Mouse (Mus musculus): ENCODE data around the gene Tecpr1. TPM values are rescaled to one million over a fixed set of nuclear protein-coding genes. Genes with fewer than 3 reads are reported as not detected.

Gene Tecpr1
- total and polyA plus RNA-seq, 3 experiments, result 2.8 to 6.2 (median 6.0) TPM

DNA sequence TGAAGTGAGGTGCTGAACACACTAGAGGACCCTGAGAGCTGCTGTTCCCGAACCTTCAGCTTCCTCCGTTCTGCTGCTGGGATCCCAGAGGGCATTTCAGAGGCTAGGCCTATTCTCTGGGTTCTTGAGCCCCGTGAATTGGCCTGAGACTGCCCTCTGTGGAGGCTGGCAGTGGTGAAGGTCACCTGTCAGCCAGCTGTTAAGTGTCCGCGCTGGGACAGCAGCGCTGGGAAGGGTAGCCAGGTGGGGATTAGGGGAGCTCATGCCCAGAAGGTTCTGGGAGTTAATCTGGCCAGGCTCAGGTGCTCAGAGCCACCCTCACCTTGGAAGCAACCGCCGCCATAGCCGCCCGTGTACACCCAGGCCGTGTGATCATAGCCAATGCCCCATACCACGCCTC, 19.1 kb downstream of the Tecpr1 start:
- Histone ChIP-seq H3K79me2 (replicated peaks; ENCODE audit: control insufficient read depth, extremely low read depth, insufficient read depth, poor library complexity, severe bottlenecking) (no peaks in the 10 kb centered on the region), H3K9ac (ENCODE audit: insufficient read depth, low read depth) (no peak overlapping the region), H3K27me3 (replicated peaks) (no peaks in the 10 kb centered on the region), H3K4me3 (replicated peaks in 1 of 3; ENCODE audit: low read depth in 2 of 3, low read length in 2 of 3, poor library complexity in 1 of 3) (no peak overlapping the region), H3K4me2 (ENCODE audit: insufficient read depth, low read depth, poor library complexity, severe bottlenecking) (no peak overlapping the region), H3K36me3 (replicated peaks in 1 of 2; ENCODE audit: control insufficient read depth in 1 of 2, insufficient read depth in 1 of 2, low read length in 1 of 2) (peaks cover 4 to 76% of the 10 kb centered on the region in 2 experiments), H3K4me1 (ENCODE audit: control insufficient read depth in 1 of 2, insufficient read depth in 2 of 2) (no peaks in the 10 kb centered on the region), H3K27ac (ENCODE audit: insufficient read depth, low read depth) (no peak overlapping the region), H3K9me3 (replicated peaks; ENCODE audit: low read length) (peaks cover 6% of the 10 kb centered on the region)
- dilution Hi-C loops (cut with MboI; ENCODE audit: extremely low pct_ligation_motif_present, extremely low pct_unique_long_range_greater_than_20kb, low sequenced_read_pairs) (no loop called here), in situ Hi-C loops (cut with MboI; ENCODE audit: low pct_ligation_motif_present, low pct_unique_long_range_greater_than_20kb, low sequenced_read_pairs) (loop anchor here (25.0 kb wide), 1 partner anchor 533 kb away; no protein-coding TSS in a partner anchor)
- TF ChIP-seq CTCF (conservative IDR thresholded peaks at IDR 0.05 in 1 of 2, IDR thresholded peaks at IDR 0.05 in 1 of 2; ENCODE audit: low read depth in 2 of 2, low read length in 2 of 2) (no peak), MAZ (IDR thresholded peaks at IDR 0.05; ENCODE audit: low read depth, low read length) (no peak), RCOR1 (conservative IDR thresholded peaks at IDR 0.05; ENCODE audit: low read depth, low read length) (no peak), ETS1 (conservative IDR thresholded peaks at IDR 0.05; ENCODE audit: low read depth, low read length) (no peak), POLR2A (IDR thresholded peaks at IDR 0.05; ENCODE audit: low read depth, low read length) (no peak), MYC (IDR thresholded peaks at IDR 0.05; ENCODE audit: low read depth, low read length) (no peak), CHD1 (IDR thresholded peaks at IDR 0.05; ENCODE audit: low read depth, low read length) (no peak), USF1 (IDR thresholded peaks at IDR 0.05; ENCODE audit: low read depth, low read length) (no peak), ZC3H11A (IDR thresholded peaks at IDR 0.05; ENCODE audit: low read depth, low read length) (no peak), RAD21 (IDR thresholded peaks at IDR 0.05; ENCODE audit: low read depth, low read length) (no peak), IRF4 (IDR thresholded peaks at IDR 0.05; ENCODE audit: low read depth, low read length) (no peak), NRF1 (IDR thresholded peaks at IDR 0.05; ENCODE audit: low read depth, low read length) (no peak), BHLHE40 (IDR thresholded peaks at IDR 0.05; ENCODE audit: low read depth, low read length) (no peak), JUND (conservative IDR thresholded peaks at IDR 0.05; ENCODE audit: low read depth, low read length) (no peak), ZMIZ1 (IDR thresholded peaks at IDR 0.05; ENCODE audit: low read depth, low read length) (no peak), UBTF (IDR thresholded peaks at IDR 0.05; ENCODE audit: low read depth, low read length) (no peak)
- DNase-seq (ENCODE audit: extremely low read depth), result no peak

- Histone ChIP-seq H3K4me1 (ENCODE audit: control insufficient read depth in 1 of 2, insufficient read depth in 2 of 2) (0 out of 4 replicates have a peak, but pooled peaks cover 0 to 2% of the 10 kb centered on the region in 2 experiments), H3K9me3 (replicated peaks; ENCODE audit: low read length) (peaks cover 6% of the 10 kb centered on the region), H3K4me2 (ENCODE audit: insufficient read depth, low read depth, poor library complexity, severe bottlenecking) (no peak overlapping the region), H3K4me3 (replicated peaks in 1 of 3; ENCODE audit: low read depth in 2 of 3, low read length in 2 of 3, poor library complexity in 1 of 3) (no peak overlapping the region), H3K27ac (ENCODE audit: insufficient read depth, low read depth) (no peak overlapping the region), H3K27me3 (replicated peaks) (no peaks in the 10 kb centered on the region), H3K9ac (ENCODE audit: insufficient read depth, low read depth) (no peak overlapping the region), H3K79me2 (replicated peaks; ENCODE audit: control insufficient read depth, extremely low read depth, insufficient read depth, poor library complexity, severe bottlenecking) (no peaks in the 10 kb centered on the region), H3K36me3 (replicated peaks in 1 of 2; ENCODE audit: control insufficient read depth in 1 of 2, insufficient read depth in 1 of 2, low read length in 1 of 2) (peaks cover 4 to 79% of the 10 kb centered on the region in 2 experiments)
- TF ChIP-seq MXI1 (IDR thresholded peaks at IDR 0.05; ENCODE audit: low read depth, low read length) (no peak), JUND (conservative IDR thresholded peaks at IDR 0.05; ENCODE audit: low read depth, low read length) (no peak), PAX5 (IDR thresholded peaks at IDR 0.05; ENCODE audit: low read length) (no peak), KAT2A (IDR thresholded peaks at IDR 0.05; ENCODE audit: insufficient replicate concordance, low read length) (no peak), MAFK (IDR thresholded peaks at IDR 0.05; ENCODE audit: insufficient replicate concordance, low read length) (no peak), ZNF384 (IDR thresholded peaks at IDR 0.05; ENCODE audit: low read depth, low read length) (no peak), BHLHE40 (IDR thresholded peaks at IDR 0.05; ENCODE audit: low read depth, low read length) (no peak), EP300 (IDR thresholded peaks at IDR 0.05; ENCODE audit: low read length) (no peak), CTCF (conservative IDR thresholded peaks at IDR 0.05 in 1 of 2, IDR thresholded peaks at IDR 0.05 in 1 of 2; ENCODE audit: low read depth in 2 of 2, low read length in 2 of 2) (no peak), GABPA (IDR thresholded peaks at IDR 0.05; ENCODE audit: insufficient replicate concordance, low read depth, low read length) (no peak), USF2 (conservative IDR thresholded peaks at IDR 0.05; ENCODE audit: low read depth, low read length) (no peak), ZC3H11A (IDR thresholded peaks at IDR 0.05; ENCODE audit: low read depth, low read length) (no peak), USF1 (IDR thresholded peaks at IDR 0.05; ENCODE audit: low read depth, low read length) (no peak), SIN3A (IDR thresholded peaks at IDR 0.05; ENCODE audit: low read length) (no peak), NRF1 (IDR thresholded peaks at IDR 0.05; ENCODE audit: low read depth, low read length) (no peak)
- dilution Hi-C loops (cut with MboI; ENCODE audit: extremely low pct_ligation_motif_present, extremely low pct_unique_long_range_greater_than_20kb, low sequenced_read_pairs), result no loop called here
- DNase-seq (ENCODE audit: extremely low read depth), result no peak
- in situ Hi-C loops (cut with MboI; ENCODE audit: low pct_ligation_motif_present, low pct_unique_long_range_greater_than_20kb, low sequenced_read_pairs), result loop anchor here (25.0 kb wide), 1 partner anchor 534 kb away; no protein-coding TSS in a partner anchor
Observed at GRCm38 (mm10) chr5:144203398-144203959, 19.9 kb downstream of the Tecpr1 start.
